ENCODE assay signal across 19 mouse cellular contexts in the genomic region with DNA sequence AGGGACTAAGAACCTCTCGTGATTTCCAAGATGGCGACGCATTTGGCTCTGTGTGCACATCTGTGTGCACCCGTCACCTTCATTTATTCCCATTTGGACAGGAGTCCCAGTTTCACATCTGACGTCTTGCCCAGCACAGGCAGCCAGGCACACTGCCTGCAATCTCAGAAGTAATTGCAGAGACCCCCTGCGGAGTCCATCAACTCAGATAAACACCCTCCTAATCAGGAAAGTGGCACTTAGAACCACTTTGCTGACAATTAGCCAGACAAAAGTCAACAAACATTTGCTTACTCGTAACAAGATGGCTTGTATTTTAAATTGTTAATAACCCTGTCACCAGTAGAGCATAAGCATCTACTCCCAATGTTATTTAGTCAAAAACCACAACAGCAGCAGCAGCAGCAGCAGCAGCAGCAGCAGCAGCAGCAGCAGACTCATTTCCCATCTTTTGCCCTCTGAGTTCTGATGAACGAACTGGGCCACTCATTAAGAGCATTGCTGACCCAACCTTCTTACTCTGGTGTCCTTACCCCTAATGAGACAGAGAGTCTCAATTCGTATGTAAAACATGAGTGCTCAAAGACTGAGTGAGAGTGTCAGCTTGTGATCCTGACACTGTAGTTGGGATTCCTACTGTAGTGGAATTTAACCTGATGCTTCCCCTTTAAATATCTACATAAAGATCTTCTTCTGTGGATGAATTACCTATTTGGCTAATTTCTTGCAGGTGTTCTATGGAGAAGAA. TPM values are rescaled to one million over a fixed set of nuclear protein-coding genes. Genes with fewer than 3 reads are reported as not detected.
DNase-seq lines count a peak whose midpoint lies in the region; ATAC-seq lines count a peak whose summit lies in the region.
"Had no signal": no experiment of that assay in that cellular context is flagged by ENCODE, and none has a peak within 500 bp of the region (broad histone marks: within the 10 kb centered on the region; RNA-seq: fewer than 3 reads in every experiment).

No protein-coding gene starts in this region.

- ATAC-seq in forebrain, embryonic 11.5 days (replicated peaks; ENCODE audit: low FRiP score) = no peak
- peak; percentile 47; the same call in 1 of the 2 replicates for ATAC-seq in forebrain, embryonic 14.5 days
- peak; percentile 37; the same call in 1 of the 2 replicates for ATAC-seq in midbrain, embryonic 15.5 days (replicated peaks)

- WGBS in forebrain, embryonic 11.5 days = 47% methylated on average over 9 of the region's 9 CpGs
- WGBS in forebrain, embryonic 10.5 days = 53% methylated on average over 9 of the region's 9 CpGs
- whole genome bisulfite sequencing in forebrain, embryonic 14.5 days = 25% methylated on average over 9 of the region's 9 CpGs
- 46% methylated on average over 9 of the region's 9 CpGs for WGBS in midbrain, embryonic 15.5 days

- H3K4me3 ChIP-seq in forebrain, embryonic 11.5 days (ENCODE audit: low read depth, low read length) = no peak overlapping the region
- no peak overlapping the region for H3K4me3 ChIP-seq in forebrain, embryonic 10.5 days
- no peak overlapping the region for H3K4me3 ChIP-seq in forebrain, embryonic 14.5 days (ENCODE audit: low read depth, low read length)
- peak overlapping the region; percentile 22; the same call in 1 of the 2 replicates for H3K4me3 ChIP-seq in midbrain, embryonic 15.5 days
- H3K4me3 ChIP-seq: embryonic facial prominence, embryonic 15.5 days; gastrocnemius, adult 2 months; heart, embryonic 15.5 days; intestine, embryonic 15.5 days had no signal

- peaks cover 4% of the 10 kb centered on the region; the same call in 1 of the 2 replicates for H3K4me1 ChIP-seq in forebrain, embryonic 11.5 days (replicated peaks; ENCODE audit: control insufficient read depth, insufficient read depth, low read length)
- H3K4me1 ChIP-seq in forebrain, embryonic 10.5 days = peaks cover 17% of the 10 kb centered on the region
- H3K4me1 ChIP-seq in forebrain, embryonic 14.5 days (ENCODE audit: control insufficient read depth, insufficient read depth, low read length) = peaks cover 15% of the 10 kb centered on the region
- H3K4me1 ChIP-seq in midbrain, embryonic 15.5 days = peaks cover 18% of the 10 kb centered on the region
- H3K4me1 ChIP-seq: heart, embryonic 15.5 days; intestine, embryonic 15.5 days had no signal

- no peak overlapping the region for H3K9ac ChIP-seq in forebrain, embryonic 11.5 days (ENCODE audit: low read length)
- H3K9ac ChIP-seq in forebrain, embryonic 14.5 days (ENCODE audit: low read length) = no peak overlapping the region
- no peak overlapping the region for H3K9ac ChIP-seq in midbrain, embryonic 15.5 days
- H3K9ac ChIP-seq: embryonic facial prominence, embryonic 15.5 days; heart, embryonic 15.5 days; intestine, embryonic 15.5 days; liver, embryonic 14.5 days had no signal

- H3K9me3 ChIP-seq in forebrain, embryonic 11.5 days (ENCODE audit: control insufficient read depth, low read length) = no peaks in the 10 kb centered on the region
- no peaks in the 10 kb centered on the region for H3K9me3 ChIP-seq in forebrain, embryonic 10.5 days
- no peaks in the 10 kb centered on the region for H3K9me3 ChIP-seq in forebrain, embryonic 14.5 days (replicated peaks; ENCODE audit: control insufficient read depth, low read length)
- no peaks in the 10 kb centered on the region for H3K9me3 ChIP-seq in midbrain, embryonic 15.5 days
- H3K9me3 ChIP-seq: embryonic facial prominence, embryonic 15.5 days; heart, embryonic 15.5 days; intestine, embryonic 15.5 days had no signal

- H3K27ac ChIP-seq in forebrain, embryonic 11.5 days (ENCODE audit: low read depth, low read length) = no peak overlapping the region
- no peak overlapping the region for H3K27ac ChIP-seq in forebrain, embryonic 10.5 days
- H3K27ac ChIP-seq in forebrain, embryonic 14.5 days (ENCODE audit: low read depth, low read length) = no peak overlapping the region
- H3K27ac ChIP-seq in midbrain, embryonic 15.5 days = peak overlapping the region; percentile 70
- H3K27ac ChIP-seq: embryonic facial prominence, embryonic 15.5 days; gastrocnemius, adult 2 months; heart, embryonic 15.5 days; intestine, embryonic 15.5 days; liver, embryonic 14.5 days had no signal

- DNase-seq in forebrain, embryonic 11.5 days (ENCODE audit: low spot score) = no peak
- no peak for DNase-seq in forebrain, embryonic 10.5 days (ENCODE audit: extremely low spot score, low spot score)
- DNase-seq in MN1 (ENCODE audit: low spot score) = peak; percentile 31
- DNase-seq in forebrain, embryonic 14.5 days (ENCODE audit: low spot score) = peak; percentile 67
- DNase-seq in adrenal gland, postnatal 4 days (ENCODE audit: low spot score in 2 of 2) = no peak
- no peak for DNase-seq in natural killer cell, adult 2 months (ENCODE audit: low spot score in 2 of 2)
- no peak for DNase-seq in spleen, adult 12 weeks (ENCODE audit: low spot score)
- DNase-seq: adrenal gland, adult 2 months; B cell, adult 2 months; gastrocnemius, adult 2 months; kidney, postnatal 14 days; lung, postnatal 36 days; thymus, postnatal 14 days had no signal

- H3K27me3 ChIP-seq in forebrain, embryonic 11.5 days (ENCODE audit: control insufficient read depth, insufficient read depth, low read length) = no peaks in the 10 kb centered on the region; the same call in 1 of the 2 replicates
- H3K27me3 ChIP-seq in forebrain, embryonic 10.5 days (ENCODE audit: poor library complexity, severe bottlenecking) = peaks cover 17% of the 10 kb centered on the region
- no peaks in the 10 kb centered on the region for H3K27me3 ChIP-seq in forebrain, embryonic 14.5 days (replicated peaks; ENCODE audit: control insufficient read depth, insufficient read depth, low read length)
- H3K27me3 ChIP-seq in midbrain, embryonic 15.5 days (replicated peaks) = no peaks in the 10 kb centered on the region
- H3K27me3 ChIP-seq: intestine, embryonic 15.5 days had no signal

- peak overlapping the region; percentile 19; the same call in 1 of the 2 replicates for H3K4me2 ChIP-seq in forebrain, embryonic 11.5 days (ENCODE audit: low read depth, low read length, severe bottlenecking)
- peak overlapping the region; percentile 48 for H3K4me2 ChIP-seq in forebrain, embryonic 14.5 days (ENCODE audit: low read length)
- peak overlapping the region; percentile 45 for H3K4me2 ChIP-seq in midbrain, embryonic 15.5 days
- H3K4me2 ChIP-seq: embryonic facial prominence, embryonic 15.5 days; intestine, embryonic 15.5 days had no signal

- H3K36me3 ChIP-seq in forebrain, embryonic 11.5 days (ENCODE audit: control insufficient read depth, insufficient read depth, low read length) = no peaks in the 10 kb centered on the region
- H3K36me3 ChIP-seq in forebrain, embryonic 10.5 days (replicated peaks) = no peaks in the 10 kb centered on the region
- no peaks in the 10 kb centered on the region for H3K36me3 ChIP-seq in forebrain, embryonic 14.5 days (ENCODE audit: control insufficient read depth, insufficient read depth, low read length)
- no peaks in the 10 kb centered on the region for H3K36me3 ChIP-seq in midbrain, embryonic 15.5 days (replicated peaks)
- H3K36me3 ChIP-seq: embryonic facial prominence, embryonic 15.5 days; heart, embryonic 15.5 days; intestine, embryonic 15.5 days had no signal

RNA-seq across cellular contexts. Expression of gene Dytn, which starts 19.4 kb away (rescaled TPM):
- not detected in 2 replicates for polyA plus RNA-seq in forebrain, embryonic 11.5 days (2014; fragmentation: Nextera tagmentation; extraction: Ambion mirVana)
- polyA plus RNA-seq in forebrain, embryonic 10.5 days (2016; fragmentation: Nextera tagmentation; extraction: Ambion mirVana) = not detected in 2 replicates
- polyA plus RNA-seq in forebrain, embryonic 14.5 days (2014; fragmentation: Nextera tagmentation; extraction: Ambion mirVana) = not detected in 2 replicates
- polyA plus RNA-seq in midbrain, embryonic 15.5 days (2015; fragmentation: Nextera tagmentation; extraction: Ambion mirVana) = not detected in 2 replicates
- total RNA-seq in adrenal gland, postnatal 4 days (2021) = not detected
- total RNA-seq: adrenal gland, adult 2 months; gastrocnemius, adult 2 months; left cerebral cortex, adult 18-20 months had no signal
- polyA plus RNA-seq: adrenal gland, adult 2 months; heart, embryonic 15.5 days; intestine, embryonic 15.5 days; liver, embryonic 14.5 days had no signal

RNA-seq across cellular contexts. Expression of gene Gm39653, which starts 51.6 kb away (rescaled TPM):
- not detected in 2 replicates for polyA plus RNA-seq in forebrain, embryonic 11.5 days (2014; fragmentation: Nextera tagmentation; extraction: Ambion mirVana)
- not detected in 2 replicates for polyA plus RNA-seq in forebrain, embryonic 10.5 days (2016; fragmentation: Nextera tagmentation; extraction: Ambion mirVana)
- polyA plus RNA-seq in forebrain, embryonic 14.5 days (2014; fragmentation: Nextera tagmentation; extraction: Ambion mirVana) = not detected in 2 replicates
- polyA plus RNA-seq in midbrain, embryonic 15.5 days (2015; fragmentation: Nextera tagmentation; extraction: Ambion mirVana) = not detected in 2 replicates
- total RNA-seq in adrenal gland, postnatal 4 days (2021) = not detected
- total RNA-seq: adrenal gland, adult 2 months; gastrocnemius, adult 2 months had no signal
- polyA plus RNA-seq: adrenal gland, adult 2 months; embryonic facial prominence, embryonic 15.5 days; heart, embryonic 15.5 days; intestine, embryonic 15.5 days; liver, embryonic 14.5 days had no signal

Comparison
In these comparisons a context has a peak if more than half of its experiments do, and no peak if none do; other contexts are left out.
1. DNase-seq: peak in MN1 (single experiment) and forebrain, embryonic 14.5 days (single experiment); none in forebrain, embryonic 11.5 days (single experiment), forebrain, embryonic 10.5 days (single experiment), adrenal gland, postnatal 4 days (0 of 2), natural killer cell, adult 2 months (0 of 2) and spleen, adult 12 weeks (single experiment).
2. Peak in every context shown above with its lines, with median percentiles within 50 percentile points of each other: H3K4me2 ChIP-seq.